Mouse (Mus musculus) small intestine, adult 2 months (tissue): ENCODE measurements at regions not wholly inside any gene's neighbourhood (a gene's known extent, or its start where the extent isn't known, plus 50 kb on each side); places are given as distances from the start of the nearest gene placed in this dataset.

Source experiments
- CTCF ChIP-seq: fragments of 200-500 bp; IDR thresholded peaks from 2 replicates; pipeline ENCODE4 v1.5.1; 2012; ENCODE audit warnings: low read depth, mild to moderate bottlenecking, control low read depth, inconsistent platforms, low read length, moderate library complexity, mixed read lengths; ENCODE audit not compliant: insufficient replicate concordance, insufficient read length; ENCODE audit errors: extremely low read depth
- POLR2A ChIP-seq: fragments of 200-500 bp; IDR thresholded peaks from 2 replicates; pipeline ENCODE4 v1.6.1; 2012; ENCODE audit warnings: low read depth, mild to moderate bottlenecking, control low read depth, inconsistent platforms, low read length, moderate library complexity

- TF ChIP-seq CTCF (no peak), POLR2A (no peak)
Observed at GRCm38 (mm10) chr2:34065090-34065489, 177.3 kb upstream of the Mvb12b start.
